Mouse (Mus musculus) CH12.LX (cell line): ENCODE results near the gene Tmem252. TPM values are rescaled to one million over a fixed set of nuclear protein-coding genes. Genes with fewer than 3 reads are reported as not detected.

Source experiments
- DNase-seq: peaks from one replicate; pipeline ENCODE4 v3.0.0-alpha.2; 2013; ENCODE audit errors: extremely low read depth
- H3K27ac ChIP-seq: 2 replicates; pipeline ENCODE4 v1.5.1; 2012; ENCODE audit warnings: low read depth, mild to moderate bottlenecking, control low read depth, moderate library complexity; ENCODE audit not compliant: insufficient read depth
- H3K27me3 ChIP-seq: replicated peaks from 2 replicates; pipeline ENCODE3; 2012; ENCODE audit warnings: inconsistent platforms
- H3K36me3 ChIP-seq, 2 experiments: replicated peaks in 1 of 2; 2 replicates each; pipeline versions ENCODE3 to v1.6.1; 2012; ENCODE audit warnings: inconsistent platforms in 1 of 2, low read length in 1 of 2, mild to moderate bottlenecking in 1 of 2, mixed read lengths in 1 of 2, moderate library complexity in 1 of 2; ENCODE audit not compliant: control insufficient read depth in 1 of 2, insufficient read depth in 1 of 2
- H3K4me1 ChIP-seq, 2 experiments: 2 replicates each; pipeline ENCODE4 v1.6.1; 2012; ENCODE audit warnings: inconsistent platforms in 1 of 2, moderate library complexity in 1 of 2; ENCODE audit not compliant: insufficient read depth in 2 of 2, control insufficient read depth in 1 of 2
- H3K4me2 ChIP-seq: 2 replicates; pipeline ENCODE4 v1.6.1; 2012; ENCODE audit warnings: low read depth, mild to moderate bottlenecking, control low read depth; ENCODE audit not compliant: poor library complexity, insufficient read depth, severe bottlenecking
- H3K4me3 ChIP-seq, 3 experiments: fragments of 150-350 bp in 1 of 3; sonication (generic) in 1 of 3; replicated peaks in 1 of 3; 2 replicates each; pipeline versions ENCODE3 to v1.5.1; 2011 to 2012; ENCODE audit warnings: low read depth in 2 of 3, low read length in 2 of 3, mild to moderate bottlenecking in 2 of 3, moderate library complexity in 2 of 3, control low read depth in 1 of 3, improper control_type of control experiment in 1 of 3, inconsistent platforms in 1 of 3, mixed read lengths in 1 of 3; ENCODE audit not compliant: poor library complexity in 1 of 3
- H3K79me2 ChIP-seq: replicated peaks from 2 replicates; pipeline ENCODE4 v1.6.1; 2012; ENCODE audit warnings: mild to moderate bottlenecking, moderate library complexity; ENCODE audit not compliant: control insufficient read depth, poor library complexity, insufficient read depth, severe bottlenecking; ENCODE audit errors: extremely low read depth
- H3K9ac ChIP-seq: 2 replicates; pipeline ENCODE4 v1.6.1; 2012; ENCODE audit warnings: low read depth, mild to moderate bottlenecking, control low read depth, moderate library complexity; ENCODE audit not compliant: insufficient read depth
- H3K9me3 ChIP-seq: replicated peaks from 2 replicates; pipeline ENCODE3; 2012; ENCODE audit warnings: low read length, inconsistent platforms, mixed read lengths
- E2F4 ChIP-seq: IDR thresholded peaks from 2 replicates; pipeline ENCODE4 v1.6.1; 2011; ENCODE audit warnings: low read depth, low read length, improper control_type of control experiment; ENCODE audit not compliant: insufficient replicate concordance
- ELF1 ChIP-seq: IDR thresholded peaks from 2 replicates; pipeline ENCODE4 v1.6.1; 2014; ENCODE audit warnings: low read depth, mild to moderate bottlenecking, inconsistent platforms, low read length, improper control_type of control experiment
- GABPA ChIP-seq: IDR thresholded peaks from 2 replicates; pipeline ENCODE4 v1.6.1; 2012; ENCODE audit warnings: low read depth, low read length, improper control_type of control experiment, inconsistent platforms; ENCODE audit not compliant: insufficient replicate concordance
- KAT2A ChIP-seq: IDR thresholded peaks from 2 replicates; pipeline ENCODE4 v1.6.1; 2012; ENCODE audit warnings: low read length, improper control_type of control experiment, inconsistent platforms; ENCODE audit not compliant: insufficient replicate concordance
- MXI1 ChIP-seq: IDR thresholded peaks from 2 replicates; pipeline ENCODE4 v1.6.1; 2011; ENCODE audit warnings: mild to moderate bottlenecking, low read depth, low read length, improper control_type of control experiment
- MYC ChIP-seq: IDR thresholded peaks from 2 replicates; pipeline ENCODE4 v1.6.1; 2011; ENCODE audit warnings: low read depth, mild to moderate bottlenecking, improper control_type of control experiment, low read length
- POLR2AphosphoS2 ChIP-seq: IDR thresholded peaks from 2 replicates; pipeline ENCODE4 v1.6.1; 2011; ENCODE audit warnings: low read depth, low read length, improper control_type of control experiment
- SMC3 ChIP-seq: IDR thresholded peaks from 2 replicates; pipeline ENCODE4 v1.6.1; 2011; ENCODE audit warnings: low read depth, low read length, improper control_type of control experiment
- UBTF ChIP-seq: IDR thresholded peaks from 2 replicates; pipeline ENCODE4 v1.6.1; 2012; ENCODE audit warnings: low read depth, mild to moderate bottlenecking, inconsistent platforms, low read length, improper control_type of control experiment, moderate library complexity
- USF2 ChIP-seq: conservative IDR thresholded peaks from 2 replicates; pipeline ENCODE4 v1.6.1; 2011; ENCODE audit warnings: low read depth, low read length, improper control_type of control experiment
- ZC3H11A ChIP-seq: IDR thresholded peaks from 2 replicates; pipeline ENCODE4 v1.6.1; 2012; ENCODE audit warnings: low read depth, mild to moderate bottlenecking, inconsistent platforms, low read length, improper control_type of control experiment
- ZKSCAN1 ChIP-seq: IDR thresholded peaks from 2 replicates; pipeline ENCODE4 v1.6.1; 2012; ENCODE audit warnings: low read depth, inconsistent platforms, low read length, improper control_type of control experiment, borderline replicate concordance
- dilution Hi-C: fragments of 300-500 bp; cut with MboI; formaldehyde crosslinking; loops from 2 replicates; pipeline ENCODE4 v1.14.3; 2020; ENCODE audit warnings: low sequenced_read_pairs; ENCODE audit not compliant: extremely low pct_unique_long_range_greater_than_20kb, extremely low pct_ligation_motif_present
- in situ Hi-C: fragments of 300-500 bp; cut with MboI; formaldehyde crosslinking; loops from 3 replicates; pipeline ENCODE4 v1.14.3; 2019; ENCODE audit warnings: low sequenced_read_pairs, low pct_ligation_motif_present, low pct_unique_long_range_greater_than_20kb, mixed read lengths
- polyA plus RNA-seq: library from polyadenylated mRNA; unstranded; fragments of >175 nt; gene quantifications from 2 replicates; pipeline ENCODE4 v1.2.1, GENCODE M21; 2012; ENCODE audit warnings: low read depth; ENCODE audit not compliant: insufficient read length
- total RNA-seq, 2 experiments: library from RNA; depleted of rRNA; stranded (reverse); fragments of 300-350 nt in 1 of 2; fragments of >200 nt in 1 of 2; gene quantifications; 2 replicates each; pipeline ENCODE4 v1.2.3; 2012 to 2014

Gene Tmem252
- total and polyA plus RNA-seq, 3 experiments = not detected

- H3K4me1 ChIP-seq = peaks cover 0 to 20% of the 10 kb centered on the region in 2 experiments; a peak in 2 of 4 replicates
- in situ Hi-C loops = no loop called here
- TF ChIP-seq MXI1 = no peak
Observed at GRCm38 (mm10) chr19:24650428-24650827, 23.4 kb upstream of the Tmem252 start.

GRCm38 (mm10) chr19:24651595-24651994 is 22.2 kb upstream of the Tmem252 start:
- no peak for DNase-seq
- Histone ChIP-seq H3K27me3 (no peaks in the 10 kb centered on the region), H3K9ac (no peak overlapping the region), H3K4me1 (peaks cover 0 to 13% of the 10 kb centered on the region in 2 experiments; a peak in 2 of 4 replicates), H3K36me3 (no peaks in the 10 kb centered on the region), H3K27ac (no peak overlapping the region), H3K79me2 (no peaks in the 10 kb centered on the region)
- TF ChIP-seq KAT2A (no peak), ZKSCAN1 (no peak), MYC (no peak), GABPA (no peak), ELF1 (no peak), UBTF (no peak), POLR2AphosphoS2 (no peak), E2F4 (no peak), ZC3H11A (no peak), SMC3 (no peak)
- TF ChIP-seq, all 38 proteins: peak for 0
- H3K4me2 ChIP-seq = no peak overlapping the region
- no peak overlapping the region for H3K4me3 ChIP-seq
- dilution Hi-C loops = no loop called here
- in situ Hi-C loops = no loop called here
- no peaks in the 10 kb centered on the region for H3K9me3 ChIP-seq

More at GRCm38 (mm10) chr19:24650428-24650827, 23.4 kb upstream of the Tmem252 start:
- no peak overlapping the region for H3K27ac ChIP-seq
- H3K4me2 ChIP-seq = no peak overlapping the region
- no peak for DNase-seq
- H3K79me2 ChIP-seq = no peaks in the 10 kb centered on the region
- no peak overlapping the region for H3K9ac ChIP-seq
- H3K9me3 ChIP-seq = no peaks in the 10 kb centered on the region
- dilution Hi-C loops = no loop called here
- H3K4me3 ChIP-seq = no peak overlapping the region
- H3K27me3 ChIP-seq = no peaks in the 10 kb centered on the region
- no peaks in the 10 kb centered on the region for H3K36me3 ChIP-seq

GRCm38 (mm10) chr19:24652342-24653019 is 21.3 kb upstream of the Tmem252 start:
- no peak for DNase-seq
- peaks cover 0 to 16% of the 10 kb centered on the region in 2 experiments; a peak in 2 of 4 replicates for H3K4me1 ChIP-seq
- H3K27ac ChIP-seq = no peak overlapping the region
- in situ Hi-C loops = no loop called here
- TF ChIP-seq USF2 = no peak
- TF ChIP-seq MXI1 = no peak
- no peak for TF ChIP-seq ZKSCAN1
- no peaks in the 10 kb centered on the region for H3K9me3 ChIP-seq
- no peak overlapping the region for H3K9ac ChIP-seq
- no peaks in the 10 kb centered on the region for H3K27me3 ChIP-seq
- H3K4me2 ChIP-seq = no peak overlapping the region
- no peaks in the 10 kb centered on the region for H3K79me2 ChIP-seq
- dilution Hi-C loops = no loop called here
- no peaks in the 10 kb centered on the region for H3K36me3 ChIP-seq
- H3K4me3 ChIP-seq = no peak overlapping the region
